Mouse (Mus musculus): ENCODE results near the gene Pdzk1ip1. TPM values are rescaled to one million over a fixed set of nuclear protein-coding genes. Genes with fewer than 3 reads are reported as not detected.
A peak's percentile ranks its signal among the peaks of the same experiment; 100 is the strongest.

Pdzk1ip1 gene
- polyA plus RNA-seq (2015; fragmentation: Nextera tagmentation; extraction: Ambion mirVana) = 2.3 and 3.0 TPM in 2 replicates

DNA sequence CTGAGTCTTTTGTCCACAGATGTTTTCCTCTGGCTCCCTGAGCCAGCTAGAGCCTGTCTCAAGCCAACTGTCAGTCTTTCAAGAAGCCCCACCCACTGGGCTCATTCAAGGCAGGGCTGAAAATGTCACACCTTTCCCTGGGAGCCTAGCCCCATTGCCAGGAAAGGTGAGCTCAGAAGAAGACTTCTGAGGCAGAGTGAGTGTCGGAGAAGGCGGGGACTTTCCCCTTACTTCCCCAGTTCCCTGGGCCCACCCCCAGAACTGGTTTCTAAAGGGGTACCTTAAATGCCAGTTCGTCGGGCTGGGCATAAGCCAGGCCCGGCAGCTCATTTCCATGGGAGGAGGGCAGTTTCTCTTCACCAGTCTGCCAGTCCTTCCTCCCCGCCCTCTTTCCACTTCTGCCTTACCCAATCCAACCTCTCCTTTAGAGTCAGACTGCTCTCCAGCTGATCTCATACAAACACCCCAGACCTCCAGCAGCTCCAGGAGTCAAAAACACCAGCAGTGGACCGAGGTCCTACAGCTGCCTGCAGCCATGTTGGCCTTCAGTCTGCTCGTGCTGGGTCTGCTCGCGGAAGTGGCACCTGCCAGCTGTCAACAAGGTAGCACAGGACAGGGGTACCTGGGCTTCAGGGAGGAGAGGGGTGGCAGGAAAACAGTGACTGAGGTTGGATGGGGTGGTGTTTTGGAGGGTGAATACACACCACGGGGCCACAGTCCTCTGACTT is at the start of gene Pdzk1ip1:
Pdzk1ip1 (plus strand) TSS at position 98 of the 728 bp plus-strand sequence.
- no peak for ATAC-seq
- Histone ChIP-seq H3K9me3 (ENCODE audit: control insufficient read depth, low read length) (no peaks in the 10 kb centered on the region), H3K36me3 (ENCODE audit: control insufficient read depth, insufficient read depth, low read length) (no peaks in the 10 kb centered on the region), H3K27ac (ENCODE audit: low read depth, low read length) (no peak within 1 kb of the TSS), H3K4me3 (ENCODE audit: low read length) (no peak within 1 kb of the TSS), H3K4me1 (ENCODE audit: control insufficient read depth, insufficient read depth, low read depth, low read length) (no peaks in the 10 kb centered on the region), H3K4me2 (ENCODE audit: low read length) (peak within 1 kb of the TSS; percentile 7; the same call in 1 of the 2 replicates), H3K9ac (ENCODE audit: low read depth, low read length) (no peak within 1 kb of the TSS), H3K27me3 (replicated peaks; ENCODE audit: control insufficient read depth, insufficient read depth, low read length) (peaks cover 6% of the 10 kb centered on the region)
- WGBS = 32% methylated on average over 11 of the region's 11 CpGs

- no peaks in the 10 kb centered on the region for H3K9me3 ChIP-seq (ENCODE audit: control insufficient read depth, low read length)
- H3K27me3 ChIP-seq (replicated peaks; ENCODE audit: control insufficient read depth, insufficient read depth, low read length) = peaks cover 19% of the 10 kb centered on the region
- no peak overlapping the region for H3K27ac ChIP-seq (ENCODE audit: low read depth, low read length)
- H3K4me1 ChIP-seq (ENCODE audit: control insufficient read depth, insufficient read depth, low read depth, low read length) = no peaks in the 10 kb centered on the region
- 81% methylated on average over 3 of the region's 3 CpGs for WGBS
- no peak overlapping the region for H3K4me2 ChIP-seq (ENCODE audit: low read length)
- ATAC-seq = no peak
- no peak overlapping the region for H3K4me3 ChIP-seq (ENCODE audit: low read length)
- no peak overlapping the region for H3K9ac ChIP-seq (ENCODE audit: low read depth, low read length)
- H3K36me3 ChIP-seq (ENCODE audit: control insufficient read depth, insufficient read depth, low read length) = no peaks in the 10 kb centered on the region
Measured at GRCm38 (mm10) chr4:115045621-115046020, 42.9 kb upstream of the Pdzk1ip1 start.

DNA sequence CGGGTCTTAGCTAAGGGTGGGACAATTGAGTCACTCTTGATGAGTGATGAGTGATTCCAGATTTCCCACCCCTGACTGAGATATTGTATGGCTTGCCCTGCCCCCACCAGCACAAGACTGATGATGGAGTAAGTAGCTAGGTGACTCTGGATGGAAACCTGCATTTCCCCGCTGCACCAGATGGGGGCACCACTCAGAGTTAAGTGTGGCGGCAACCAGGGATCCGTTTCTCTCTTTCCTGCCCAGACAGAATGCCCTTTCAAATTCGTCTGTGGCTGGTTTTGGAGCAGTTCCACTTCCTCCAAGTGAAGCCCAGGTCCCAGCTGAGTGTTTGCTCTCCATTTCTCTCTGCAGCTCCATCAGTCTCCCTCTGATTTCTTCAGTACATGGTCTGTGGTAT is 40.8 kb upstream of the Pdzk1ip1 start:
- peaks cover 37% of the 10 kb centered on the region for H3K27me3 ChIP-seq (replicated peaks; ENCODE audit: control insufficient read depth, insufficient read depth, low read length)
- H3K27ac ChIP-seq (ENCODE audit: low read depth, low read length) = no peak overlapping the region
- no peak overlapping the region for H3K9ac ChIP-seq (ENCODE audit: low read depth, low read length)
- ATAC-seq = no peak
- H3K4me1 ChIP-seq (ENCODE audit: control insufficient read depth, insufficient read depth, low read depth, low read length) = peaks cover 4% of the 10 kb centered on the region
- H3K4me2 ChIP-seq (ENCODE audit: low read length) = no peak overlapping the region
- H3K36me3 ChIP-seq (ENCODE audit: control insufficient read depth, insufficient read depth, low read length) = no peaks in the 10 kb centered on the region
- WGBS = 2% methylated on average over 5 of the region's 5 CpGs
- H3K9me3 ChIP-seq (ENCODE audit: control insufficient read depth, low read length) = no peaks in the 10 kb centered on the region
- no peak overlapping the region for H3K4me3 ChIP-seq (ENCODE audit: low read length)

GRCm38 (mm10) chr4:115048190-115048589 is 40.3 kb upstream of the Pdzk1ip1 start:
- peaks cover 4% of the 10 kb centered on the region for H3K4me1 ChIP-seq (ENCODE audit: control insufficient read depth, insufficient read depth, low read depth, low read length)
- H3K9me3 ChIP-seq (ENCODE audit: control insufficient read depth, low read length) = no peaks in the 10 kb centered on the region
- H3K4me2 ChIP-seq (ENCODE audit: low read length) = no peak overlapping the region
- 73% methylated on average over 8 of the region's 8 CpGs for WGBS
- no peak for ATAC-seq
- H3K9ac ChIP-seq (ENCODE audit: low read depth, low read length) = no peak overlapping the region
- peaks cover 39% of the 10 kb centered on the region for H3K27me3 ChIP-seq (replicated peaks; ENCODE audit: control insufficient read depth, insufficient read depth, low read length)
- H3K36me3 ChIP-seq (ENCODE audit: control insufficient read depth, insufficient read depth, low read length) = no peaks in the 10 kb centered on the region
- no peak overlapping the region for H3K4me3 ChIP-seq (ENCODE audit: low read length)
- no peak overlapping the region for H3K27ac ChIP-seq (ENCODE audit: low read depth, low read length)

- 78% methylated on average over 5 of the region's 5 CpGs for WGBS
- Histone ChIP-seq H3K9me3 (ENCODE audit: control insufficient read depth, low read length) (no peaks in the 10 kb centered on the region), H3K27me3 (replicated peaks; ENCODE audit: control insufficient read depth, insufficient read depth, low read length) (peaks cover 64% of the 10 kb centered on the region), H3K27ac (ENCODE audit: low read depth, low read length) (no peak overlapping the region), H3K36me3 (ENCODE audit: control insufficient read depth, insufficient read depth, low read length) (no peaks in the 10 kb centered on the region), H3K4me2 (ENCODE audit: low read length) (no peak overlapping the region), H3K4me1 (ENCODE audit: control insufficient read depth, insufficient read depth, low read depth, low read length) (peaks cover 4% of the 10 kb centered on the region), H3K4me3 (ENCODE audit: low read length) (no peak overlapping the region), H3K9ac (ENCODE audit: low read depth, low read length) (no peak overlapping the region)
- no peak for ATAC-seq
Measured at GRCm38 (mm10) chr4:115051245-115051644, 37.3 kb upstream of the Pdzk1ip1 start.

GRCm38 (mm10) chr4:115052343-115053005 is 36.0 kb upstream of the Pdzk1ip1 start:
- H3K9me3 ChIP-seq (ENCODE audit: control insufficient read depth, low read length) = no peaks in the 10 kb centered on the region
- H3K4me3 ChIP-seq (ENCODE audit: low read length) = peak overlapping the region; percentile 24; the same call in 1 of the 2 replicates
- H3K4me2 ChIP-seq (ENCODE audit: low read length) = peak overlapping the region; percentile 48
- peak overlapping the region; percentile 24; the same call in 1 of the 2 replicates for H3K27ac ChIP-seq (ENCODE audit: low read depth, low read length)
- ATAC-seq = peak; percentile 38; the same call in 1 of the 2 replicates
- H3K4me1 ChIP-seq (ENCODE audit: control insufficient read depth, insufficient read depth, low read depth, low read length) = peaks cover 9% of the 10 kb centered on the region
- no peak overlapping the region for H3K9ac ChIP-seq (ENCODE audit: low read depth, low read length)
- 1% methylated on average over 36 of the region's 36 CpGs for WGBS
- H3K27me3 ChIP-seq (replicated peaks; ENCODE audit: control insufficient read depth, insufficient read depth, low read length) = peaks cover 64% of the 10 kb centered on the region
- H3K36me3 ChIP-seq (ENCODE audit: control insufficient read depth, insufficient read depth, low read length) = no peaks in the 10 kb centered on the region

DNA sequence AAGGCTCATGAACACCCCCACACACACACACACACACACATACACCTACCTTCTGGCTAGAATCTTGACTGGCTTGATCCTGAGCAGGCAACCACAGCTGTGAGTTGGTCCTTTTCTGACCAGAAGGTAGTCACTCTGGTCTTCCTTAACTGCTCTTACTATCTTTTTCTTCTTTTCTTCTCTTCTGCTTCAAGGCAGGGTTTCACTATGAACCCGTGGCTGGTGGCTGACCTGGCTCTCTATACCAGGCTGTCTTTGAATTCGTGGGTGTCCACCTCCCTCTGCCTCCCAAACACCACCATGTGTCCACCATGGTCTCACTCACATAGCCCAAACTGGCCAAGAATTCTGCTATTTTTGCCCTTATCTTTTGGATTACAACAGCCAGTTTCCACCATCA is 33.5 kb upstream of the Pdzk1ip1 start:
- Histone ChIP-seq H3K9me3 (ENCODE audit: control insufficient read depth, low read length) (no peaks in the 10 kb centered on the region), H3K4me3 (ENCODE audit: low read length) (no peak overlapping the region), H3K27me3 (replicated peaks; ENCODE audit: control insufficient read depth, insufficient read depth, low read length) (peaks cover 60% of the 10 kb centered on the region), H3K36me3 (ENCODE audit: control insufficient read depth, insufficient read depth, low read length) (no peaks in the 10 kb centered on the region), H3K4me1 (ENCODE audit: control insufficient read depth, insufficient read depth, low read depth, low read length) (peaks cover 9% of the 10 kb centered on the region), H3K9ac (ENCODE audit: low read depth, low read length) (no peak overlapping the region), H3K27ac (ENCODE audit: low read depth, low read length) (no peak overlapping the region), H3K4me2 (ENCODE audit: low read length) (no peak overlapping the region)
- 3% methylated on average over 2 of the region's 2 CpGs for WGBS
- no peak for ATAC-seq

- Histone ChIP-seq H3K4me3 (ENCODE audit: low read length) (no peak overlapping the region), H3K36me3 (ENCODE audit: control insufficient read depth, insufficient read depth, low read length) (no peaks in the 10 kb centered on the region), H3K9ac (ENCODE audit: low read depth, low read length) (no peak overlapping the region), H3K27me3 (replicated peaks; ENCODE audit: control insufficient read depth, insufficient read depth, low read length) (peaks cover 61% of the 10 kb centered on the region), H3K4me1 (ENCODE audit: control insufficient read depth, insufficient read depth, low read depth, low read length) (peaks cover 9% of the 10 kb centered on the region), H3K27ac (ENCODE audit: low read depth, low read length) (no peak overlapping the region), H3K9me3 (ENCODE audit: control insufficient read depth, low read length) (no peaks in the 10 kb centered on the region), H3K4me2 (ENCODE audit: low read length) (no peak overlapping the region)
- WGBS = 16% methylated on average over 3 of the region's 3 CpGs
- ATAC-seq = no peak
Measured at GRCm38 (mm10) chr4:115055691-115056090, 32.8 kb upstream of the Pdzk1ip1 start.

- Histone ChIP-seq H3K4me1 (ENCODE audit: control insufficient read depth, insufficient read depth, low read depth, low read length) (peaks cover 9% of the 10 kb centered on the region), H3K27ac (ENCODE audit: low read depth, low read length) (peak within 1 kb of the TSS; percentile 65), H3K27me3 (replicated peaks; ENCODE audit: control insufficient read depth, insufficient read depth, low read length) (peaks cover 59% of the 10 kb centered on the region), H3K36me3 (ENCODE audit: control insufficient read depth, insufficient read depth, low read length) (no peaks in the 10 kb centered on the region), H3K4me3 (ENCODE audit: low read length) (peak within 1 kb of the TSS; percentile 30), H3K4me2 (ENCODE audit: low read length) (peak within 1 kb of the TSS; percentile 41), H3K9ac (ENCODE audit: low read depth, low read length) (peak within 1 kb of the TSS; percentile 23; the same call in 1 of the 2 replicates), H3K9me3 (ENCODE audit: control insufficient read depth, low read length) (no peaks in the 10 kb centered on the region)
- WGBS = 1% methylated on average over 45 of the region's 60 CpGs
- ATAC-seq = peak; percentile 56
Measured at GRCm38 (mm10) chr4:115056371-115056920, 32.1 kb upstream of the Pdzk1ip1 start, which contains the start of gene Tal1. Gene Tal1, plus strand, starts transcription at chr4:115056426.

Measured in hindbrain, embryonic 16.5 days (tissue).